Mouse (Mus musculus) layer of hippocampus, postnatal 14 days (tissue): Measurements from ENCODE around the gene Tec. TPM values are rescaled to one million over a fixed set of nuclear protein-coding genes. Genes with fewer than 3 reads are reported as not detected.

Source experiments
- DNase-seq, 2 experiments: peaks; one replicate each; pipeline ENCODE4 v3.0.0; 2021 to 2022; ENCODE audit warnings: low spot score in 2 of 2, mixed read lengths in 1 of 2
- total RNA-seq, 2 experiments: library from RNA; stranded (reverse); gene quantifications; 2 replicates each; pipeline ENCODE4 v1.2.3; 2021

The Tec gene
- total RNA-seq, 2 experiments from 2014 or later: 1.8 to 1.9 TPM

- no peak for DNase-seq
These were observed 125.2 kb downstream of the Tec start for GRCm38 (mm10) chr5:72743103-72743502.

- no peak for DNase-seq
These were observed 131.4 kb downstream of the Tec start for GRCm38 (mm10) chr5:72736868-72737267.

GRCm38 (mm10) chr5:72736437-72736836 lies 131.8 kb downstream of the Tec start:
- DNase-seq: no peak

GRCm38 (mm10) chr5:72735763-72736162 lies 132.5 kb downstream of the Tec start:
- DNase-seq: no peak

GRCm38 (mm10) chr5:72732885-72733284 lies 135.4 kb downstream of the Tec start:
- DNase-seq: no peak

GRCm38 (mm10) chr5:72725404-72725803 lies 142.9 kb downstream of the Tec start:
- no peak for DNase-seq

- DNase-seq: no peak
These were observed 144.9 kb downstream of the Tec start for GRCm38 (mm10) chr5:72723429-72723828.

- DNase-seq: no peak
These were observed 147.7 kb downstream of the Tec start for GRCm38 (mm10) chr5:72720587-72720986.

- peak; percentile 65 to 78 for DNase-seq
These were observed 157.6 kb downstream of the Tec start for GRCm38 (mm10) chr5:72710572-72711278.

GRCm38 (mm10) chr5:72709976-72710375 lies 158.3 kb downstream of the Tec start:
- no peak for DNase-seq

- no peak for DNase-seq
These were observed 158.8 kb downstream of the Tec start for GRCm38 (mm10) chr5:72709451-72709850.

GRCm38 (mm10) chr5:72706722-72707121 lies 161.6 kb downstream of the Tec start:
- no peak for DNase-seq

GRCm38 (mm10) chr5:72706095-72706494 lies 162.2 kb downstream of the Tec start:
- DNase-seq: no peak

Other genes with a start within 250 kb of the Tec start
- gene Cnga1, start 224.2 kb downstream of the Tec start, total RNA-seq: not detected
- not detected for gene Nipal1, start 220.7 kb downstream of the Tec start, total RNA-seq
- gene Txk, start 115.7 kb downstream of the Tec start, total RNA-seq: not detected
- 10 to 100 TPM; 24.4 to 27.4 TPM for gene Slain2, start 45.8 kb upstream of the Tec start, total RNA-seq
- not detected for gene Gm10135, start 106.2 kb upstream of the Tec start, total RNA-seq
- gene Slc10a4, start 138.4 kb upstream of the Tec start, total RNA-seq: 1 to 10 TPM; 1.8 to 3.0 TPM